Mouse (Mus musculus) adrenal gland (tissue): ENCODE results near the gene Gm29423.
"Not testable (repeated sequence)": the region's sequence is repeated elsewhere in the genome, so short reads cannot be mapped to it uniquely, and the experiment has no call there.

ENCODE experiments used
- intact Hi-C: fragments of 180-260 bp; cut with DNase I; formaldehyde crosslinking; loops from one replicate; pipeline ENCODE4 v1.15.1; 2025
- long read RNA-seq, 2 experiments: library from polyadenylated mRNA; unstranded; transcript quantifications; one replicate each; pipeline ENCODE4 v2.0.0; 2020; ENCODE audit warnings: borderline replicate concordance in 1 of 2; ENCODE audit not compliant: insufficient replicate concordance in 1 of 2

Gm29423 gene
- long read RNA-seq, experiment 1, result 0 reads
- long read RNA-seq, experiment 2, result 0 reads

- intact Hi-C loops, result not testable (repeated sequence)
Observed at GRCm38 (mm10) chrY:70303187-70303586, at the start of gene Gm29423, which contains the start of gene Gm29644. Gene Gm29423 (minus strand): TSS chrY:70303287. Gene Gm29644 (minus strand): TSS chrY:70303343.

DNA sequence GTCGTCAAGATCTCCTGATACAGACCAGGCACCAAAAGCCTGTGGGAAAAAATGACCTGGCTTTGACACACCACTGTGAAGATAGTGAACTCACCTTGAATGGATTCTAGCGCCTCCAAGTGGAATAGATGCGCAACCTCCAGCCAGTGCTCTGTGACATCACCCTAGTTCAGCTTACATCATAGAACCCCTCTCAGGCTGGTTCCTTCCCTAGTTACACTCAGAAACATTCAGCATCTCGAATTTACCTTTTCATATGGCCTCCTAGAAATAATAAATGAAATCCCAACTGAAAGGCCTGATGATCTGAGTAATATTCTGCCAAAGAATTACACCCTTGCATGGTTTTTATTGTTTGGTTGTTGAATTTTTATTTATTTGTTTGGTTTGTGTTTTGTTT is 29.5 kb downstream of the Gm29423 start, which contains the start of gene Gm21118:
Gm21118 (minus strand) TSS at position 101 of the 400 bp plus-strand sequence.
- intact Hi-C loops, result not testable (repeated sequence)
